Mouse (Mus musculus) ES-E14 (cell line): ENCODE data around the gene Clec16a. TPM values are rescaled to one million over a fixed set of nuclear protein-coding genes. Genes with fewer than 3 reads are reported as not detected.

ENCODE experiments used
- DNase-seq: peaks from one replicate; pipeline ENCODE4 v3.0.0-alpha.2; 2013; ENCODE audit warnings: low read depth, low spot score
- H3K27ac ChIP-seq: 2 replicates; pipeline ENCODE4 v1.5.1; 2012; ENCODE audit warnings: low read depth, mild to moderate bottlenecking, low read length, moderate library complexity, mixed read lengths; ENCODE audit not compliant: poor library complexity, insufficient read depth, severe bottlenecking
- H3K36me3 ChIP-seq: 2 replicates; pipeline ENCODE4 v1.6.1; 2012; ENCODE audit warnings: mild to moderate bottlenecking, low read length, moderate library complexity, mixed read lengths; ENCODE audit not compliant: control insufficient read depth, poor library complexity, insufficient read depth, severe bottlenecking
- H3K4me1 ChIP-seq, 2 experiments: fragments of 150-350 bp in 1 of 2; sonication (generic) in 1 of 2; 2 replicates each; pipeline ENCODE4 v1.6.1; 2012; ENCODE audit warnings: low read length in 2 of 2, mild to moderate bottlenecking in 1 of 2, mixed read lengths in 1 of 2; ENCODE audit not compliant: control insufficient read depth in 2 of 2, insufficient read depth in 2 of 2, poor library complexity in 1 of 2
- H3K4me3 ChIP-seq, 2 experiments: fragments of 150-350 bp in 1 of 2; sonication (generic) in 1 of 2; 2 replicates each; pipeline ENCODE4 v1.5.1; 2012; ENCODE audit warnings: low read length in 2 of 2, low read depth in 1 of 2, mild to moderate bottlenecking in 1 of 2, mixed read lengths in 1 of 2; ENCODE audit not compliant: insufficient read depth in 1 of 2, poor library complexity in 1 of 2, severe bottlenecking in 1 of 2
- H3K9ac ChIP-seq: 2 replicates; pipeline ENCODE4 v1.6.1; 2012; ENCODE audit warnings: low read depth, mild to moderate bottlenecking, low read length, mixed read lengths; ENCODE audit not compliant: poor library complexity, insufficient read depth, severe bottlenecking
- H3K9me3 ChIP-seq: fragments of 150-350 bp; sonication (generic); 2 replicates; pipeline ENCODE4 v1.6.1; 2012; ENCODE audit warnings: low read depth, mild to moderate bottlenecking, low read length; ENCODE audit not compliant: control insufficient read depth, insufficient read depth
- CHD2 ChIP-seq: IDR thresholded peaks from 2 replicates; pipeline ENCODE4 v1.6.1; 2014; ENCODE audit warnings: mild to moderate bottlenecking, low read depth, low read length, inconsistent platforms
- HCFC1 ChIP-seq: IDR thresholded peaks from 2 replicates; pipeline ENCODE4 v1.6.1; 2012; ENCODE audit warnings: low read length, inconsistent platforms, borderline replicate concordance; ENCODE audit not compliant: insufficient read depth
- MAFK ChIP-seq: IDR thresholded peaks from 2 replicates; pipeline ENCODE4 v1.6.1; 2014; ENCODE audit warnings: mild to moderate bottlenecking, low read depth, low read length, inconsistent platforms; ENCODE audit not compliant: insufficient read depth
- ZC3H11A ChIP-seq: IDR thresholded peaks from 2 replicates; pipeline ENCODE4 v1.6.1; 2012; ENCODE audit warnings: low read depth, mild to moderate bottlenecking, inconsistent platforms, low read length, borderline replicate concordance
- ZNF384 ChIP-seq: IDR thresholded peaks from 2 replicates; pipeline ENCODE4 v1.6.1; 2012; ENCODE audit warnings: low read depth, low read length, inconsistent platforms
- in situ Hi-C, 2 experiments: fragments of 600-800 bp; cut with MboI; formaldehyde crosslinking; loops; one replicate each; pipeline ENCODE4 v1.15.1; 2025; ENCODE audit warnings: low sequenced_read_pairs in 2 of 2, inconsistent platforms in 1 of 2; ENCODE audit not compliant: unreplicated experiment in 2 of 2
- total RNA-seq: library from RNA; depleted of rRNA; stranded (reverse); fragments of 300-350 nt; gene quantifications from 2 replicates; pipeline ENCODE4 v1.2.3, GENCODE M21; 2012

Clec16a gene
- total RNA-seq, 1 experiment, result 14.6 TPM

GRCm38 (mm10) chr16:10655236-10655635 lies 110.1 kb downstream of the Clec16a start:
- no peak for DNase-seq
- in situ Hi-C loops, result no loop called here
- no peak overlapping the region for H3K27ac ChIP-seq

GRCm38 (mm10) chr16:10655926-10656325 lies 110.8 kb downstream of the Clec16a start:
- H3K4me3 ChIP-seq, result no peak overlapping the region
- in situ Hi-C loops, result no loop called here
- H3K9me3 ChIP-seq, result no peaks in the 10 kb centered on the region
- peaks cover 0 to 3% of the 10 kb centered on the region in 2 experiments; a peak in 1 of 4 replicates for H3K4me1 ChIP-seq
- no peak overlapping the region for H3K9ac ChIP-seq
- no peaks in the 10 kb centered on the region for H3K36me3 ChIP-seq
- DNase-seq, result no peak
- TF ChIP-seq ZNF384, result no peak
- no peak for TF ChIP-seq ZC3H11A
- no peak for TF ChIP-seq MAFK
- no peak overlapping the region for H3K27ac ChIP-seq

More at GRCm38 (mm10) chr16:10655236-10655635, 110.1 kb downstream of the Clec16a start:
- Histone ChIP-seq H3K9ac (no peak overlapping the region), H3K4me3 (no peak overlapping the region), H3K4me1 (peaks cover 0 to 3% of the 10 kb centered on the region in 2 experiments; a peak in 1 of 4 replicates), H3K36me3 (no peaks in the 10 kb centered on the region), H3K9me3 (no peaks in the 10 kb centered on the region)
- TF ChIP-seq CHD2 (no peak), ZC3H11A (no peak), MAFK (no peak), ZNF384 (no peak), HCFC1 (no peak)

DNA sequence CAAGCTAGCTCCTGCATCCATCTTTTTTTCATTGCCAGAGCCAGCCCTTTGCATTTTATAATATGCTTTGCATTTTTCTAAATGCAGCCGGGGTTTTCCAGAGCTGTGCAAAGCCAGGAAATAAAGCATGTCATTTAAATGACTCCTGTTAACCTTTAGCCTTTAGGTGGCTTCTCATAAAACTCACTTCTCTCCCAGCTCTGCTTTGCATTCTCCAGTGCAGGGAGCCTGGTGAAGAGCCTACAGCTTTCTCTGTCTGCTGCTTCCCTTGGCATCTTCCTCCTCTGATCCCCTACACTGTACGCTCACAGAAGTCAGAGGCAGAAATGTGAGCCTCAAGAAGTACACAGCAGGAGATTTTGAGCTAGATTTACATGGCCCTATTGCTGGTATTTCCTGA lies 111.3 kb downstream of the Clec16a start:
- Histone ChIP-seq H3K4me3 (no peak overlapping the region), H3K9ac (no peak overlapping the region), H3K36me3 (no peaks in the 10 kb centered on the region), H3K27ac (no peak overlapping the region), H3K9me3 (no peaks in the 10 kb centered on the region), H3K4me1 (peaks cover 0 to 3% of the 10 kb centered on the region in 2 experiments; a peak in 1 of 4 replicates)
- in situ Hi-C loops, result no loop called here
- TF ChIP-seq CHD2 (no peak), ZNF384 (no peak), ZC3H11A (no peak), MAFK (no peak)
- no peak for DNase-seq

DNA sequence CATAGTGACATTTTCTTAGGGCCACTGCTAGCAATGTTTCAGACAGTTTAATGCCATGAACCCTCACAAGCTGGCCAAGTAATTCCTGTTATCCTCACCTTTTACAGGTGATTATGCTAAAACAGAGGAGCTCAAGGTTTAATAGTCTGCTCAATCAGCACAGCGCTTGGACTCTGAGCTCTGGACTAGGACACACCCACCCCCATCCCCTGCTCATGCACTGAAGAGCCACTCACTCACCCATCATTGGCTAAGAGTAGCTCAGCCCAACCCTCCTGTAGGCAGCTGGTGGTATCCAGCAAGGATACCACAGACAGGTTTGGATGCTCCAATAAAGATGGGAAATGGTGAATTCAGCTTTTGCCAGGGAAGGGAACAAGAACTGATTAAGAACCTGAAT lies 111.8 kb downstream of the Clec16a start:
- no peak for TF ChIP-seq ZNF384
- no peak for TF ChIP-seq CHD2
- no peak for TF ChIP-seq MAFK
- no peak for TF ChIP-seq HCFC1
- no peak for TF ChIP-seq ZC3H11A
- Histone ChIP-seq H3K4me3 (no peak overlapping the region), H3K36me3 (no peaks in the 10 kb centered on the region), H3K27ac (no peak overlapping the region), H3K9ac (no peak overlapping the region), H3K9me3 (no peaks in the 10 kb centered on the region), H3K4me1 (no peaks in the 10 kb centered on the region)
- no peak for DNase-seq
- in situ Hi-C loops, result no loop called here

- in situ Hi-C loops, result no loop called here
- H3K4me3 ChIP-seq, result no peak overlapping the region
- no peaks in the 10 kb centered on the region for H3K4me1 ChIP-seq
These were observed 114.1 kb downstream of the Clec16a start for GRCm38 (mm10) chr16:10659211-10659610.

More at GRCm38 (mm10) chr16:10659211-10659610, 114.1 kb downstream of the Clec16a start:
- Histone ChIP-seq H3K9me3 (no peaks in the 10 kb centered on the region), H3K36me3 (no peaks in the 10 kb centered on the region), H3K9ac (no peak overlapping the region), H3K27ac (no peak overlapping the region)
- no peak for DNase-seq
- no peak for TF ChIP-seq HCFC1
- TF ChIP-seq MAFK, result no peak
- no peak for TF ChIP-seq CHD2
- TF ChIP-seq ZNF384, result no peak
- no peak for TF ChIP-seq ZC3H11A
